Mouse (Mus musculus): ENCODE results near the gene Tm6sf1. TPM values are rescaled to one million over a fixed set of nuclear protein-coding genes. Genes with fewer than 3 reads are reported as not detected.
A peak's percentile ranks its signal among the peaks of the same experiment; 100 is the strongest.

Gene Tm6sf1
- total RNA-seq, 2 experiments from 2014 or later: 25.5 to 30.0 TPM

- DNase-seq (ENCODE audit: low spot score in 2 of 2): no peak
These were observed 22.0 kb downstream of the Tm6sf1 start for GRCm38 (mm10) chr7:81880797-81881196.

GRCm38 (mm10) chr7:81881600-81881999 is 22.8 kb downstream of the Tm6sf1 start:
- no peak for DNase-seq (ENCODE audit: low spot score in 2 of 2)

- no peak for DNase-seq (ENCODE audit: low spot score in 2 of 2)
These were observed 26.3 kb downstream of the Tm6sf1 start for GRCm38 (mm10) chr7:81885128-81885527.

DNA sequence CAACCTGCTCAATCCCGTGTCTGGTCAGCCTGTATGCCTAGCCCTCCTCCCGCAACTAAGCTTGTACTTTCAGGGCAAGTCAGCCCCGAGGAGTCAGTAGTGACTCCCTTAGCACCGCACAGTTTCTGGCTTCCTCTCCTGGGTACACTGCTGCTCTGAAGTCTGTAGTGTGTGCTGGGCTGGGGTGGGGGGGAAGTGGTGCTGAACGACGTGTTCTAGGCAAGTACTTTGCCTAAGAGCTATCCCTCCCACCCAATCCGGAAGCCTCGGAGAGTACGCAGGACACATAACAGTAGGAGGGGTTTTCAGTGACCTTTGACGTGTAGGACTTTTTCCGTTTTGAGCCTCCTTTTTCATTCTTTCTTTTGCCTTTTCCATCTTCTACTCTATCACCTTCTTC is 40.6 kb downstream of the Tm6sf1 start:
- DNase-seq (ENCODE audit: low spot score in 2 of 2): no peak

GRCm38 (mm10) chr7:81904094-81904493 is 45.3 kb downstream of the Tm6sf1 start:
- no peak for DNase-seq (ENCODE audit: low spot score in 2 of 2)

DNA sequence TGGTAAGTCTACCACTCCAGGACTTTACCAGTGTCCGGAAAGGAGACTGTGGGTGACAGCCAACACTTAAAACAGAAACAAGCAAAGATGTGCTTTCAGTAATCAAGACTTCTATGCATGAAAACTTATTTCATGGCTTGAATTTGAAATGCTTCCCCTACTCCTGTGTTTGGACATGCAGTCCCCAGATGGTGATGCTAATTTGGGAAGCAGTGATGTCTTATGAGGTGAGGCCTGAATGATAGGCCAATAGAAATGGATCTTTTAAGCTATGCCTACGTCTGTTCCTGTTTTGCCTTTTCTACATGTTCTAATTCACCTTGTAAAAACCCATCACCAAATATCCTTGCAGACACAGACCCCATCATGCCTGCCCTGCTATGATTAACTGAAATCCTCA is 46.1 kb downstream of the Tm6sf1 start:
- DNase-seq (ENCODE audit: low spot score in 2 of 2): no peak

- no peak for DNase-seq (ENCODE audit: low spot score in 2 of 2)
These were observed 59.5 kb downstream of the Tm6sf1 start for GRCm38 (mm10) chr7:81918316-81918715.

GRCm38 (mm10) chr7:81920314-81920713 is 61.5 kb downstream of the Tm6sf1 start:
- DNase-seq (ENCODE audit: low spot score in 2 of 2): no peak

DNA sequence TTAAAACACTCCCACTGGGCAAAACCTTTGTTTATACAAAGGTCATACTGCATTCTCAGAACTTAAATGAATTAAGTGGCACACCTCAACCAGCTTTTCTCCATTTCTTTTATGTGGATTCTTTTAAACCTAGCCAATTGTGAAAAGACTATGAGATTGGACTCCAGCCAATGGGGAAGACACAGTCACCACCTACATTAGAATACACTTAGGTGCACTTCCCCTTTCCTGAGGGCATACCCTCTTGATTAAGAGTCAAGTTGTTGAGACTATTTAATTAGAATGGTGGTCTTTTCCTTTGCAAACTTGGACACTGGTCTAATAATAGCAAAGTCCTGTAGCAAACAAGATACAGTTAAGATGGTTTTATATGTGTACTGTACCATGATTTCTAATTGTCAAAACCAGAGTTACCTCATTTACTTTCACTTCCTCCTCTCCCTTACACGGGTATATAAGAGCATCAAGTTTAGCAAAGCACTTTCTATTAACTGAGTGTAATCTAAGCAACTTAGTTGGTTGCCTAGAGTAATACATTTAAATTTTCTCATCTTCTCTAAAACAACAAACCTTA is 62.7 kb downstream of the Tm6sf1 start:
- DNase-seq (ENCODE audit: low spot score in 2 of 2): no peak

DNA sequence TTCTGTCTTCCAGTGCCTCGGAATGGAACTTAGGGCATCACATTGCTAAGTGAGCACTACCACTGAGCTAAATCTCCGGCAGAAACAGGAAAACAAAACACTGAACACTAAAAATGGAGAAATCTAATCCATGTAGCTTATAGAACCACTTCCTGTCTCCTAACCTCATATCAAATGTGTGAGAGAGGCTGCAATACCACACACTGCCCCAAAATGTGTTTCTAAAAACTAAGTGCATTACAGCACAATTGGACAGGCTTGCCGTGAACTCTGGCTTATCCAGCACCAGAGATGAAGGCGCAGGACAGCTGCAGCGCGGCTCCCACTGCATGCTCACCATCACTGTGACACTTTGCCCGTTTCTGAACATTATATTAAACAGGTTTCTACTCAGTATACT is 70.2 kb downstream of the Tm6sf1 start:
- no peak for DNase-seq (ENCODE audit: low spot score in 2 of 2)

GRCm38 (mm10) chr7:81932521-81933045 is 73.8 kb downstream of the Tm6sf1 start:
- no peak for DNase-seq (ENCODE audit: low spot score in 2 of 2)

GRCm38 (mm10) chr7:81933061-81933600 is 74.3 kb downstream of the Tm6sf1 start:
- no peak for DNase-seq (ENCODE audit: low spot score in 2 of 2)

- peak; percentile 61 to 75 for DNase-seq (ENCODE audit: low spot score in 2 of 2)
These were observed 74.9 kb downstream of the Tm6sf1 start for GRCm38 (mm10) chr7:81933601-81934266.

Other genes with a start within 250 kb of the Tm6sf1 start
- 10 to 100 TPM; 63.3 to 65.4 TPM for gene Homer2, start 151.5 kb upstream of the Tm6sf1 start, total RNA-seq (2021)
- gene Ramac, start 96.1 kb upstream of the Tm6sf1 start, total RNA-seq (2021): 100 to 1,000 TPM in 1 of 2 experiments, 10 to 100 TPM in 1; 86.5 to 101 TPM
- gene 3110040N11Rik, start 69.5 kb upstream of the Tm6sf1 start, total RNA-seq (2021): 10 to 100 TPM; 23.6 to 28.1 TPM
- 100 to 1,000 TPM; 125 to 129 TPM for gene Btbd1, start 29.6 kb upstream of the Tm6sf1 start, total RNA-seq (2021)
- not detected for gene Gm10160, start 3.2 kb upstream of the Tm6sf1 start, total RNA-seq (2021)
- gene Hdgfl3, start 75.5 kb downstream of the Tm6sf1 start, total RNA-seq (2021): 10 to 100 TPM; 79.9 to 83.2 TPM
- not detected for gene Bnc1, start 133.3 kb downstream of the Tm6sf1 start, total RNA-seq (2021)

Measured in left cerebral cortex, adult 18-20 months (tissue).